Mouse (Mus musculus): ENCODE measurements around the gene Afm. TPM values are rescaled to one million over a fixed set of nuclear protein-coding genes. Genes with fewer than 3 reads are reported as not detected.

The Afm gene
- not detected for total RNA-seq (2021)

DNA sequence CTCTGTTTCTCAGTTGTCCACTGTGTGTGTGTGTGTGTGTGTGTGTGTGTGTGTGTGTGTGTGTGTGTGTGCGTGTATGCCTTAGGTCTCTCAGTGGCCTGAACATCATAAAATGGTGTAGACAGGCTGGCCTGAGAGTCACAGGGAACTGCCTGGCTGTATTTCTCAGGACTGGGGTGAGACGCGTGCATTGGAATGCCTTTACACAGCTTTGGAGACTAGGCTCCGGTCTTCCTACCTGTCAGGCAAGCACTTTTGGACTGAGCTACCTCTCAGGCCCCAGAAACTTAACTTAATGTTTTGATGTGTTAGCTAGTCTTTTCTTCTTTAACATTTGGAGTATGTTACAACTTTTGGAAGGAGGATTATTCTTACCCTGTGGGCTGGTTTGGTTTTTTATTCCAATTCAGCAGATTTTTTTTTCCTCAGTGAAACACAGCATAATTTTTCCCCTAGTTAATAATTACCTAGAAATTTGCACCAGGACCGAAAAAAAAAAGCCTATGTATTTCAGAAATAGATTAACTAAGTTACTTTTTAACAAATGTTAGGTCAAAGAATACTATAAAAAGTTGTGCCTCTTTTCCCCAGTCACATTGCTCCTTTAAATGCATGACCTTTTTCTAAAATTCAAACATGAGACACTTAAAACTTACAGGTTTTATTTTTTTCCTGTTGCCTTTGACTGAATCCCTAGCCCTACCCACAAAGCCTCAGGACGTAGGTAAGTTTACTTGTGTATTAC is at the start of gene Afm:
TSS of gene Afm (plus strand) at position 577 of the 745 bp plus-strand sequence.
- intact Hi-C loops (cut with DNase I), result no loop called here
- DNase-seq, result no peak

DNA sequence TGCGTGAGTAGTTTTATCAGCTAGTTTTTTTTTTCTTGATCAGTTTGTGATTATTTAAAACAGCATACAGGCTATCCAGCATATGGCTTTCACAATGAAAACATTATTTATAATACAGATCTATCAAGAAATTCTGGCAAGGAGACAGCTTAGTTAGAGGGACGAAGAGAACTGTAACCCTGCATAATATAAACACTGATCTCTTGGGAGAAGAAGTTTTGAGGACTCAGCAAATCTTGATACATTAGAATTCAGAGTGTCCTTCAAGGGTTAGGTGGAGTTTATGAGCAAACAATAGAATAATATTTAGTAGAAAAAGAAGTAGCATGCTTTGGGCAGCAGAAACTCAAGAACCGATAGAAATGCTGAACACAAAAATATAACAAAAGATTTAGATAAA is 47.9 kb upstream of the Afm start:
- no peak for DNase-seq

DNA sequence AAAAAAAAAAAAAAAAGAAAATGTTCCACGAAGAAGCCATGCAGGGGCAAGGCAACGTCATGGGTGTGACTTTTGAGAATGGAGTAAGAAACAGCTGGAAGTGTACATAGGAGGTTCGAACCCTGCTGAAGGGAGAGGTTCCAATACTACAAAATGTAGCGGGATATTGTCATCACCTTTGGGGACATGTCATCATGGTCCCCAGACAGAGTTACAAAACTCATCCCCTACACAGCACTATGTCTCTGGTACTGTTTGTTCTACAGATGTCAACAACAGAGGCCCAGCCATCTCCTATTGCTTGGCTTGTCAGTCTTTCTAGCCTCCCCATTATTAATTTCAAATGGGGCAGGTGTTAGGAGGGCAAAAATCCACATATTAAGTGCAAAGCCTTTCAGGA is 44.8 kb upstream of the Afm start:
- no peak for DNase-seq
- intact Hi-C loops (cut with DNase I), result no loop called here

More for the DNA sequence above, 47.9 kb upstream of the Afm start:
- intact Hi-C loops (cut with DNase I), result no loop called here

DNA sequence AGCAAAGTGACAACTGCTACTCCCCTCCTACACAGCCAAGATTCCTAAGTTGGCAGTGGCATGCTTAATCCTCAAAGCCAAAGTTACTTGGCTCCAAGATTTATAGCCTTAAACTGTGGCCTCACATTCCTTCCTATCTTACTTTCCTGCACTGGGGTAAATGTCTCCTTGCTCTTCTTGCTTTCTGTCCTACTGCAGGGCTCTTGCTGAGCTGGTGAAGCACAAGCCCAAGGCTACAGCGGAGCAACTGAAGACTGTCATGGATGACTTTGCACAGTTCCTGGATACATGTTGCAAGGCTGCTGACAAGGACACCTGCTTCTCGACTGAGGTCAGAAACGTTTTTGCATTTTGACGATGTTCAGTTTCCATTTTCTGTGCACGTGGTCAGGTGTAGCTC is 44.4 kb upstream of the Afm start:
- intact Hi-C loops (cut with DNase I), result no loop called here
- DNase-seq, result no peak

DNA sequence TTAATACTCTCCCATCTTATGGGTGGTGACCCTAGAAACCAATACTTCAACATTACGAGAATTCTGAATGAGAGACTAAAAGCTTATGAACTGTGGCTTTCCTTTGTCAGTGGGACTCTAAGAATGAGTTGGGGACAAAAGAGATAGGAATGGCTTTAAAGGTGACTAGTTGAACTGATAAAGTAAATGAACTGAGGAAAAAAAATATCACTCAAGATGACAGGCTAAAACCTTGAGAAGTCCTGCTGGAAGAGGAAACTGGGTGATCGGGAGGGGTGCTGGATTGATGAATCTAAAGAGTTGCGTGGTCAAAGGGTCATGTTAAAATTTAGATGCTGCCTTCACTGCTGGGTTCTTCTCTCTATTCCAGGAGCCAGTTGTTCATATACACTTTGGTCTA is 42.0 kb upstream of the Afm start:
- intact Hi-C loops (cut with DNase I), result no loop called here
- no peak for DNase-seq

DNA sequence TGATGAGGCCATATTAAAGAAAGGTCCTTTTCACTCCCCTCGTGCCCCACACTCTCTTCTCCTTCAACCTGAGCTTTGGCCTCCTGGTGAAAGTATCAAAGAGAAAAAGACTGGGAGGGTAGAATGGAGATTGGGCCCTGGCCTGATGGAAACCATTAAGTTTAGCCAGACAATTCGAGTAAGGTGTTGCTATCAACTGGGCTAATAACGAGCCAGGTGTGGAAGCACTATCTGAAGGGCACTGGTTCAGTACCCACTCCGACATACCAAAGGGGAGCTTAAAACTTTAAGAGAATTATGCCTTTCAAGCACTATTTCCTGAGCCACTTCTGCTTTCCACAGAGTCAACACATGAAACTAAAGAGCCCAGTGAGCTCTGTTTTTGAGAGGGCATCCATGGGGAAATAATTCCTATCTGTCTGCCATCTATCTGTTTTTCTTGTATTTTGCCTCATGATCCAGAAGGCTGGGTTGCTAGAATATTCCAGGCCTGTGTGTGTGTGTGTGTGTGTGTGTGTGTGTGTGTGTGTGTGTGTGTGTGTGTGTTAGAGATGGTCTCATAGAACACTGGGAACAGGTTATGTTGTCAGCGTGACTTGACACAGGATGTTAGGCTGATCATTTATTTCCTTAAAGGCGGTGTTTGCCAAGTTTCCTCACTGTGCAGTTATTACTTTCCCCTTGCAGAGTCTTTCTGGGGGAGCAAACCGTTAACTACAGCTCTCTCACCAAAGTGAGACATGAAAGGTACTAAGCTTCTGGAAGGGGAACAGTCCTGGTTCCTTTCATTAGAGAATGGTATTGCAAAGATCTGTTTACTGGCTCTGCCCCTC is 41.2 kb upstream of the Afm start:
- no peak for DNase-seq
- intact Hi-C loops (cut with DNase I), result no loop called here

DNA sequence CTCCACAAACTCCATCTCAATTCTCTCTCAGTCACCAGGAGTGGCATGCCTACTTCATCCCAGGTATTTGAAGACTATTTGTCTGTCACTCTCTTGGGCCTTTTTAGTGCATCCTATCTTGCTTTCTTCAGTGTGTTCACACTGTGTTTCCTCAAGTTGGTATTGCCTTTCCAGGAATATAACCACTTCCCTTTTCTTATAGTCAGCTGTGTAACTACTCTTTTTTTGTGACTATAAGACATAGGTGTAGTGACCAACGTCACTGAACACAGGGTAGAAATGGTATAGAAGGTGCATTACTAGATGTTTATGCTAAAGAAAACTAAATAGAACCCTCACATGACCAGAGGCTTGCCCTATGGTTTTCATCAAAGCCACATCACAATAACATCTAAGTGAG is 39.8 kb upstream of the Afm start:
- DNase-seq, result no peak
- intact Hi-C loops (cut with DNase I), result no loop called here

DNA sequence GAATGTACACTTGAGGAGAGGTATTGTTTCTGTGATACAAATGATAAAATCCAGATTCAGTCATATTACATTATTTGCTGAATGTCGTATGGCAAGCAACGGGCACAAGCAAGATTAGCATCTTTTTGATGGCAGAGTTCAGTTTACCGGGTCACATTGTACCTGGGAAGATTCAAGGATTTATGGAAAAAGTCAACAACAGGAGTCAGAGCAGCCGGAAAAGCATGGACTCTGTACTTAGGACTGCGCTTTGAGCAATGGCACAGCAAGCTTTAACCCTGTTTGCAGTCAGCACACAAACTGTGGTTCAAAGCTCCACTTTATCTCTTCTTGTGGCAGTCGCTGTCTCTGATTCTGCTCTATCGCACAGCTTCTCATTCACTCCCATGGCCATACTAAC is 33.1 kb upstream of the Afm start:
- intact Hi-C loops (cut with DNase I), result no loop called here
- DNase-seq, result no peak

DNA sequence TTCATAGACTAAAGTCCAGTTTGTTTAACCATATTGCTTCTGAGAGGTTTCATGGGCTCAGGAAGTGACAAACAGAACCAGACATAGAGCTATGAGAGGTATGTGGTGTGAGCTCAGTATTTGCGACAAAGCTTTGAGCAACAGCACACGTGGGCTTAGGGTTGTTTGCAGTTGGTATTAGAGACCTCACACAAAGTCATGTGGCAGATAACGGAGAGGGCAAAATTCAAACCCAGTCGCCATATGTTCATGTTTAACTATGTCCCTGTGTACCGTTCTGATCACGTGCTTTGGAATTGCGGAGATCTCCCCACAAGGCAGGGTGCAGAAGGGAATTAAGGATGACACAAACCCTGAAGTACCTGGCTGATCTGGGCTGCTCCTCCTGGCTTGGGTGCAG is 30.4 kb upstream of the Afm start:
- intact Hi-C loops (cut with DNase I), result no loop called here
- no peak for DNase-seq

DNA sequence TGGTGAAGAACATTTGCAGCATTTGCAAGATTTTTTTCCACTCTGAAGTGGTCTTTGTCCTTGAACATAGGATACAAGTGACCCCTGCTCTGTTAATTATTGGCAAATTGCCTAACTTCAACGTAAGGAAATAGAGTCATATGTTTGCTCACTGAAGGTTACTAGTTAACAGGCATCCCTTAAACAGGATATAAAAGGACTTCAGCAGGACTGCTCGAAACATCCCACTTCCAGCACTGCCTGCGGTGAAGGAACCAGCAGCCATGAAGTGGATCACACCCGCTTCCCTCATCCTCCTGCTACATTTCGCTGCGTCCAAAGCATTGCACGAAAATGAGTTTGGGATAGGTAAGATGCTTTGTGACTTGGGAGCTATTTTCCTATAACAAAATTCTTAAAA is 28.2 kb upstream of the Afm start, which contains the start of gene Afp:
TSS of gene Afp (plus strand) at position 220 of the 400 bp plus-strand sequence.
- intact Hi-C loops (cut with DNase I), result no loop called here

DNA sequence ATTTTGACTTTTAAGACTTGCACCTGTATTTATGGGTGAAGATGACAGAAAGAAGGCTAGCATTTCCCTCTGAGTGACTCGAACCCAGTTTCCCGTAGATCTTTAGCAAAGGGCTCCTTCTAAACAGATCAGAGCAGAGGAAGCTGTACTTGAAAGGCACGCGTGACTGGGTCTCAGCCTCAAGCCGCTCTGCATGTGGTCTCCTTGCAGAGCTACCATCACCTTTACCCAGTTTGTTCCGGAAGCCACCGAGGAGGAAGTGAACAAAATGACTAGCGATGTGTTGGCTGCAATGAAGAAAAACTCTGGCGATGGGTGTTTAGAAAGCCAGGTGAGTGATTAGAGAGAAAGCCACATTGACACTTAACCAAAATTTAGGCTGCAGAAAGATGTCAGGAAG is 26.3 kb upstream of the Afm start:
- DNase-seq, result no peak
- intact Hi-C loops (cut with DNase I), result no loop called here

More for the DNA sequence above, 28.2 kb upstream of the Afm start, which contains the start of gene Afp:
- DNase-seq, result no peak

DNA sequence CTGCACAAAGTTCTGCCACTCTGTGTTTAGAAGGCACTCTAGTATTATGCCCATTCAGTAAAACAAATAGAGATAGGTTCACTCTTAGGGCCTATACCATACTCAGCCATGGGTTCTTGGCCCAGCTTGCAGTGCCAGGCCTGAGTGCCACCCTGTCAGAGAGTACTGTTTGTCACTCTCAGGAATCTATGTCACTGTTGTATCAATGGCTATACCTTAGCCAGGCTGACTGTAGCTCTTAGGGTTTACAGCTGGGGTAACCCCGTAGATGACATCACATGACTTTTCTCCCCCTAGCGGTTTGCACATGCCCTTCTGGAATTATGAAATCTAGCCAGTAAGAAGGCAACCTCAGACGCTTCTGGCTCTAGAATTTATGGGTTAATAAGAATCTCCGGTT is 24.4 kb upstream of the Afm start:
- no peak for DNase-seq
- intact Hi-C loops (cut with DNase I), result no loop called here

DNA sequence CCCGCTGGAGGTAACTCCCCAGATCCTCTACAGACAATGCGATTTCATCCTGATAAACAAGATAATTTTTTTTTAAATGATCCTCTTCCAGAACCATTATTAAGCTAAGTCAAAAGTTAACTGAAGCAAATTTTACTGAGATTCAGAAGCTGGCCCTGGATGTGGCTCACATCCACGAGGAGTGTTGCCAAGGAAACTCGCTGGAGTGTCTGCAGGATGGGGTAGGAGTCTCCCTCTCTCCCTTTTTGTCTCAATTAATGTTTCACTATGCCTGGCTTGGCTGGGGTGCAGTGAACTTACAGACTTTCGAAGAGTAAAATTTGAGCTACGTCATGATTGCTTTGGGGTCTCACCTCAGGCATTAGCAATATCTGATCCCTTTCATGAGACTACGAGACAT is 19.2 kb upstream of the Afm start:
- intact Hi-C loops (cut with DNase I), result no loop called here
- no peak for DNase-seq

DNA sequence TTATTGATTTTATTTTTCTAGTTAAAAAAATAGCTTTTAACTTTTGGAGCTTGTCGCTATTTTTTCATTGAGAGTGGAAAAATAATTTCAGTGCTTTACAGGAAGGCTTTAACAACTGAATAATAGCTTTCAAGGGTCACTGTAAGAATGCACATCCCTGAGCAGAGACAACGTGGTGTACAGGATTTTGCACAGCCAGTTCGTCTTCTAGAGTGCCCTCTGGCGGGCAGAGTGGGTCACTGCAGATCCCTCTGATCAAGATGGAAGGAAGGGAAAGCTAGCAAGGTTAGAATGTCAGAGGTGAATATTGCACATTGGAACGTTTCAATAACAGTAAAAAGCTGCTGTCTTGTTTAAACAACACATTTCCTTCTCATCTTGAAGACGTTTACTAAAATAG is 18.0 kb upstream of the Afm start:
- intact Hi-C loops (cut with DNase I), result loop anchor here (10.0 kb wide), 1 partner anchor 96 kb away; no protein-coding TSS in a partner anchor
- DNase-seq, result peak; percentile 78

DNA sequence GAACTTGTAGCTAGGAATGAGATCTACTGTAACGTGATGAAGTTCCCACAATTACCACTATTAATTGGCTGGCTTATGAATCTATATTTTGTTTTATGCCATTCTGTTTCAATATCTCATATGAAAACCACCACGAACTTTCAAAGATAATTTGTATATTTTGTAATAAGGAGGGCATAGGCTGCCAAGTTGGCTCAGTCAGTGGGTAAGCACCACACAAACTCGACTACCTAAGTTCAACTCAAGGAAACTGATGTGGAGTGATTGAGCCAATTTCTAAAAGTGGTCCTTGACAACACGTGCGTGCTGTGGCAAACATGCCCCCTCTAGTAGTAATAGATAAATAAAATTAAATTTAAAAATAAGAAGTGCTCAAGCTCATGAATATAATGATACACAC is 17.0 kb upstream of the Afm start:
- intact Hi-C loops (cut with DNase I), result loop anchor here (10.0 kb wide), 1 partner anchor 97 kb away; no protein-coding TSS in a partner anchor
- DNase-seq, result no peak

DNA sequence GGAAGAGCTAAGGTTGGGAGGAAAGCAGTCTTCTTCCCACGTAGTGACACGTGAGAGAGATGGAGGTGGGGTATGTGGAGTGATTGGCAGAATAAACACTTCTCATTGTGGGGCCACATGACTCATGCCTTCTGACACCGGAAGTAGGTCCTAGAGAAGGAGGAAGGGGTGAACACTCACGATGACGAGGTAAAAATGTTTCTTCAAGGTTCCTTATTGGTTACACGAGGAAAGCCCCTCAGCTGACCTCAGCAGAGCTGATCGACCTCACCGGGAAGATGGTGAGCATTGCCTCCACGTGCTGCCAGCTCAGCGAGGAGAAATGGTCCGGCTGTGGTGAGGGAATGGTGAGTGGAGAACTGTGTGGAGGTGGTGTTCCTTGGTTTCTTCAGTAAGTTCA is 14.0 kb upstream of the Afm start:
- no peak for DNase-seq
- intact Hi-C loops (cut with DNase I), result loop anchor here (10.0 kb wide), 1 partner anchor 100 kb away; no protein-coding TSS in a partner anchor

DNA sequence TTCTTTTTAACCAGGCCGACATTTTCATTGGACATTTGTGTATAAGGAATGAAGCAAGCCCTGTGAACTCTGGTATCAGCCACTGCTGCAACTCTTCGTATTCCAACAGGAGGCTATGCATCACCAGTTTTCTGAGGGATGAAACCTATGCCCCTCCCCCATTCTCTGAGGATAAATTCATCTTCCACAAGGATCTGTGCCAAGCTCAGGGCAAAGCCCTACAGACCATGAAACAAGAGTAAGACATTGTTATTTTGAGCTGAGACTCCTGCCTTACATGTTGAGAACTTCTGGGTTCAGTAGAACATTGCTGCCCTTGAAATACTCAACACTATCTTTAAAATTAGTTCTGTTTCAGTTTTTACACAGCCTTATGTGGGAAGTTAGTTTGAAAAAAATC is 12.2 kb upstream of the Afm start:
- peak; percentile 5 for DNase-seq
- intact Hi-C loops (cut with DNase I), result loop anchor here (10.0 kb wide), 1 partner anchor 102 kb away; no protein-coding TSS in a partner anchor

DNA sequence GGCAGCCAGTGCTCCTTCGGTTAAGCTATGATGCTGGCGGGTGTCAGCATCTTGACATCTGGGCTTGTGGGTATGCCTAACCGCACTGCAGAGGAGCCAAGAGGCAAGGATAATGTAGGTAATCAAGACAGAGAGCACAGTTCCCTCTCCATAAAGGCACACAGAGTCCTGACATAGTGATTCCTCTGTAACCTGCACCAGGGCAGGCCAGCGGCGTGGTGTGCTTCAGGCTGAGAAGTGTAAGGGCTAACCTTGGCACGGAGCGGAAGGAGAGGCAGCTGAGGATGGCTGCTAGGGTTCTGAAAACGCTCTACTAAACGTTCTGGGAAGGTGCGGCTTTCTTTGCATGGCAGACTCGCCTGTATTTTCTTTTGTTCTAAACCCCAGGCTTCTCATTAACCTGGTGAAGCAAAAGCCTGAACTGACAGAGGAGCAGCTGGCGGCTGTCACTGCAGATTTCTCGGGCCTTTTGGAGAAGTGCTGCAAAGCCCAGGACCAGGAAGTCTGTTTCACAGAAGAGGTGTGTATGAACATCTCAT is 11.3 kb upstream of the Afm start:
- intact Hi-C loops (cut with DNase I), result loop anchor here (10.0 kb wide), 1 partner anchor 103 kb away; no protein-coding TSS in a partner anchor
- peak; percentile 25 for DNase-seq

DNA sequence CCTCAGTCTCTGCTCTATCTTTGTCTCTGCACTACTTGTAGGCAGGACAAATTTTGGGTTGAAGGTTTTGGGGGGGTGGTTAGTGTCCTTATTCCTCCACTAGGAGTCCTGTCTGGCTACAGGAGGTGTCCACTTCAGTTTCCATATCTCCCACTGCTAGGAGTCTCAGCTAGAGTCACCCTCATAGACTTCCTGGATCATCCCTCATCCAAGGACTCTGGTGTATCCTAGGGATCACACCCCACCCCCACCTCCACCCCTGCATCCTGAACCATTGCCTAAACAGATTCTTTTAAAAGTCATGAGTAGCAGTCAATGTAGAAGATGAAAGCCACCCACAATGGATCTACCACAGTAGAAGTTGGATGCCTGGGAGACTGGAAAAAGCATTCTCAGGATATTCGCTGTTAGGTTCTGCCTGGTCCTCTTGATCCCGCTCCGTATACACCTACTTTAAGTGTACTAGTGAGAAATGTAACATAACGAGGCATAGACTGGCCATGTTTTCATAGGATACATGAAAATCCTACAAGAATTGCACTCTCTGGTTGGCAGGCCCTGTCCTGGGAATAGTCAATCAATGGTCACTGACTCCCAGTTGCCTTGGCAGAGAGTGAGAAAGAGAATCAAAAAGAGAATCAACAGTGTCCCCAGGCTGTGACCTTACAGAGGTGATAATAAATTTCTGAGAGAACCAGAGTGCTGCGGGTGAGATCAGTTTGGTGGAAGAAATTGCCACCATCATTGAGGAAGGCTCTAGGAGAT is 8.7 kb upstream of the Afm start:
- no peak for DNase-seq
- intact Hi-C loops (cut with DNase I), result loop anchor here (10.0 kb wide), 1 partner anchor 105 kb away; no protein-coding TSS in a partner anchor

DNA sequence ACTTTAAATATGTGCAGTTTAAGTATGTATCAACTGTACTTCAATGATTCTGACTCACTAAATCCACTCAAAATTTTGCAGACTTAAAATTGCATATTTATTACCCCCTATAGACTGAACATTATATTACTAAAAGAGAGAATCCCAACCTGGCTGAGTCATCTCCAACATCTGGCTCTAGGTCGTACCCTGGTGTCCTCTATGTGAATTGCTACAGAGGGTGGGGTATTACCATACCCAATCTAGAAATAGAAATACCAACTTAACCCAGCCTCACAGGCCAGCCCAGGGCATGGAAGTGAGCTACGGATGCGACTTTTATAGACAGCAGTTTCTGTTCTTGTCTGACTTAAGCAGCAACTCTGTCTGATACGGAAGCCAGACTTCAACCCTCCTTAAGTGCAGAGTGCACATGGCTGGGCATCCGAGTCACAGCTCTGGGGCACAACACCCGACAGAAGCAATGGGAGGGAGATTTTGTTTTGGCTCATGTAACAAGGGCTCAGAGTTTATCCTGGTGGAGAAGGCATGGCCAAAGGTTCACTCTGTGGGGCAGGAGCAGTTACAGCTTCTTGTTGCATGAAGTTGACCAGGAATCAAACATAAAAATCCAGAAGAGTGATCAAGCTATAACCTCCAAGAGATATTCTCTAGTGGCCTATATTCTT is 6.3 kb upstream of the Afm start:
- DNase-seq, result no peak
- intact Hi-C loops (cut with DNase I), result no loop called here

Measured in left cerebral cortex, postnatal 4 days (tissue).